Mouse (Mus musculus) inflammation-experienced regulatory T-cells, adult 6 months (primary cell): ENCODE results near the gene Elac2. TPM values are rescaled to one million over a fixed set of nuclear protein-coding genes. Genes with fewer than 3 reads are reported as not detected.
A peak's percentile ranks its signal among the peaks of the same experiment; 100 is the strongest.

Experiments
- ATAC-seq: one replicate; pipeline ENCODE4 v1.8.0; 2017
- polyA plus RNA-seq, 3 experiments: library from polyadenylated mRNA; unstranded; fragments of 100-300 nt; shearing (Covaris generic); gene quantifications; one replicate each; pipeline ENCODE4 v1.2.1; 2017

Elac2 gene
- 10 to 100 TPM in 2 of 3 experiments, 1 to 10 TPM in 1; 7.7 to 13.9 (median 10.2) TPM for polyA plus RNA-seq

DNA sequence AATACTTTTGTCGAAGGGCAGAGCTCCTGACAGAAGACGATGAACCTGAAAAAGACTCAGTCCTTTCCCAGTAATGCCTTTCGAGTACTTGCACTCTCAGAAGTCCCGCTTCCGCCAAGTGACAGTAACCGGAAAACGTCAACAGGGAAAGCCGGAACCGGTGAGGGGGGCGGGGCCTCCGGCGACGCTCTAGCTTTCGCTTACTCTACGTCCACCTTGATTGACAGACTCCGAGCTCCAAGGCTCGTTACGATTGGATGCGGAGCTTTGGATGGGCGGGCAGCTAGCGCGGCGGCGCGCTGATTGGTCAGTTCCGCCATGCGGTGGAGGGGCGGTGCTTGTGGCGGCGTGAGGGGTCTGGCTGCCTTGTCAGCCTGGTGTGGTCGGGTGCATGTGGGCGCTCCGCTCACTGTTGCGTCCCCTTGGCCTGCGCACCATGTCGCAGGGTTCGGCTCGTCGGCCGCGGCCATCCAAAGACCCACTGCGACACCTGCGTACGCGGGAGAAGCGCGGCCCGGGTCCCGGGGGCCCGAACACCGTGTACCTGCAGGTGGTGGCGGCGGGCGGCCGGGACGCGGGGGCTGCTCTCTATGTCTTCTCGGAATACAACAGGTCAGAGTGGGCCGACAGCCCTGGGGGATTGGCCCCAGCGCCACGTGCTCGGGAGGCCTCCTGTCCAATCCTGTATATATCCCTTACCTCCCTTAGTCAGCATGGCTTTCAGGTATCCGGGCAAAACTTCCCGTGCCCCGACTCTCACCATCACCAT, at the start of gene Elac2:
TSS of gene Elac2 (plus strand) at position 319 of the 769 bp plus-strand sequence.
- peak; percentile 100 for ATAC-seq

DNA sequence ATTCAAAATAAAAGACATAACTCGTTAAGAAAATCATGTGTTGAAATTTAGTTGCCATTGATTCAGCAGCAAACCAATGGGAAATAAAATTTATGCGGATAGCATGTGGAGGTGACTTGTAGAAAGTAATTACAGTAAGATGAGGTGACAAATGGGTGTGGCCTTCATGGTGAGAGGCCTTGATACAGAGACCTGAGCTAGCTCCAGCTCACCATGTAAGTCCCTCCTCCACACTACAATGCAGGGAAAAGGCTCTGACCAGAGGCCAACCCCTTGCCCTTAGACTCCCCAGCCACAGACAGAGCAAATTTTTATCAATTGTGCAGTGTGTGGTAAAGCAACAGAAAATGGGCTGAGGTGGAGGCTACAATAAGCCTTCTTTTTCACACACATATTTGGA, 49.7 kb upstream of the Elac2 start:
- ATAC-seq, result no peak

DNA sequence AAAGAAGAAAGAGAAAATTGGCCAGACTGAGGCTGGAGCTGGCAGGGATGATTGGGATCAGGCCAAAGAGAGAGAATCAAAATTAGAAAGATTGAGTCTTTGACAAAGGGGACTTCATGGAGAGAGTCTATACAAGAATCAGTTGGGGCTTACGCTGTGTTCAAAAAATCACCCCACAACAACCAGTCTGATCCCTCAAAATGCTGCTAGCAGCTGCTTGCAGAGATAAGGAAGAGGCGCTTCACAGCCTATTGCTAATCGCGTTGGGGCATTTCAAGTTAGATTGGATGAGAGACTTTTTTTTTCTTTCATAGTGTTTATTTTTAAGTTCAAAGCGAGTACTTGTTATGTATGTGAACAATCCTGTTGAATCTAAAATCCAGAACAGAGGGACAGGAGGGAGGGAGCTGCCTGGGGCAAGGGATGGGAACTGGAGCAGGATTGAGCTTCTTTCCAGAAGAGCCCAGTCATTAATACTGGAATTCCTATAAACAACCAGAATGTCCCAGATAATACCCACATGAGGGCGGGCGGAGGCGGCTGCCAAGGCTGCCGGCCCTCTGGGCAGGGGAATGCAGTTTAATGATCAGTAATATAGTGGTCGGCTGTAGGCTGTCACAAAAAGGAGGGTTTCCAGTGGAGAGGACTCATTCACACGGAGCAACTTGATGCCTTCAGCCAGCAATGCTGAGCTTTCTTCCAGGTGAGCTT, 47.6 kb upstream of the Elac2 start:
- ATAC-seq, result no peak

DNA sequence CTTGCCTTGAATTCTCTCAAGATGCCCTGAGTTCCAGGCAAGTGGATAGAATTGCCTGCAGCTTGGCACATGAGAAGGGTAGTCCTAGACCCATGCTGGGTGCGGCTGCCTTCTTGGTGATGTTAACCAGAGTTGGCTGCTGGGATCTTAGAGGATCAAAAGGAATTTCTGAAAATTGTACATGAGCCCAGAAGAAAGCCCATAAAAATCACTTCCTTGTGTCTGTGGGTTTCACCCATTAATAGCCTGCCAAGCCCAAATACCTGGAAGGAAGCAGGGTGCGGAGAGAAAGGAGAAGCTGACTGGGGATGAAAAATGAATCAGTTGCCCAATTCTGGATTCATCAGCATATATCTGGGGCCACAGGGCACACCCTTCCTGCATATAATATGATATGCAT, 41.6 kb upstream of the Elac2 start:
- no peak for ATAC-seq

DNA sequence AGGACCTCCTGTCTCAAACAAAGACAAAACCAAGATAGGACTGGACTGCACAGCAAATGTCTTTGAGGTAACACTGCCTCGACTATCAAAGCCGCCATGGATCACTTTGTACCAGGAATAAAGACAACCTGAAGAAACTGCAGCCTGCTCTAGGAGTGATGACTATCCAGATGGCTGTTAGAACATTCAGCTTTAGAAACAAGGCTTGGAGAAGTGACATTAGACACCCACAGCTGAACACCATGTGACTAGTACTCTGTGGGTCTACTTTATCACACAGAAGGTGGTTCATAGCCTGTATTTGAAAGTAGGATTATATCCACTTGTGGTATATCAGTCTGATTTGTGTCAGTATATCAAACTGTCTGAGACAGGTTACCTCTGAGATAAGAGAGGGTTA, 37.6 kb upstream of the Elac2 start:
- ATAC-seq, result no peak

DNA sequence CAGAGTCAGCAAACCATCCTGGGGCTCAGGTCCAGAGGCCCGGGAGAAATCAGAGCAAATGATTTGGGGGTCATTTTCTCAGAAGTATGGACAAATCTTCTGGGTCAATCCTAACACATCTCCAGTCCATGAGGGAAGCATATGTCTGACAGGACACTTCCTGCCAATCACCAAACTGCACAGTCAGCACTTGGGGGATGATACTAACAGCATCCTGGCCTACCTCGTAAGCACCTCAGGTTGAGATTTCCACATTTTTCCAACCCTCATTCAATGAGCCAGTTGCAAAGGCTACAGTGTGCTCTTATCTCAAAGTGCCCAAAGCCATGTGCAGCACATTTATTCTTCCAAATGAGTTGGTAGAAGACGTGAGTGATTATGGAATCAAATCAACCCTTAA, 29.1 kb upstream of the Elac2 start:
- ATAC-seq, result no peak

DNA sequence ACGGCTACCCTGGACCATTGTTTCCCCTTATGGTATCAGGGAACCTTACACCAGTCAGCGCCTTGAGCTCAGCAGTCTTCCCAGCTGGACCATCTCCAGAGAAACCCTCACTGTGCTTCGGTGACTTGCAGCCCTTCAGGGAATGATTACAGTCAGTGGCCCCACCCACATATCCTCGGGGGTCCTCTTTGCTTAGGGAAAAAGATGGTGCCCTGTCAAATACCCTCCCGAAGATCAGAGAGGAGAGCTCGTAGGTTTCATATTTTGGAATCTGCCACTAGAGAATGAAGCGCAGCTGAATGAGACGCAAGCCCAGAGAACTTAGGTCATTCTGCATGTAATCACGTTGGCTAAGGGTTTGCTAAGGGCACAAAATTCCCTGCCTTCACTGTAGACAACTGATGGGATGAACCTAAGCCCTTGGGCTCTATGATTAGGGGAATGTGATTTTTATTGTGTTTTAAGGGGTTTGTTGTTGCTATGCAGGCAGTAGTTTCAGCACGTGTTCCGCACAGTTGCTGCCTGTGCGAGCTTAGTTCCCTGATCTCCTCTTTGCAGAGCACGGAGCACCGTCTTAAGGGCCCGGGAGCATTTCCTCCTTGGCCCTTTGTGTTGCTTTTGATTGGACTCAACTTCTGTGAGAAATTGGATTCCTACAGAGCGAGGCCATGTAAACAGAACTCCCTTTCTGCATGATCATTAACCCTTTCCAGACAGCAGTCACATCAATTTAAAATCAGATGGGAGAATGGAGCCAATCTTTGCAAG, 21.7 kb upstream of the Elac2 start:
- ATAC-seq, result no peak

DNA sequence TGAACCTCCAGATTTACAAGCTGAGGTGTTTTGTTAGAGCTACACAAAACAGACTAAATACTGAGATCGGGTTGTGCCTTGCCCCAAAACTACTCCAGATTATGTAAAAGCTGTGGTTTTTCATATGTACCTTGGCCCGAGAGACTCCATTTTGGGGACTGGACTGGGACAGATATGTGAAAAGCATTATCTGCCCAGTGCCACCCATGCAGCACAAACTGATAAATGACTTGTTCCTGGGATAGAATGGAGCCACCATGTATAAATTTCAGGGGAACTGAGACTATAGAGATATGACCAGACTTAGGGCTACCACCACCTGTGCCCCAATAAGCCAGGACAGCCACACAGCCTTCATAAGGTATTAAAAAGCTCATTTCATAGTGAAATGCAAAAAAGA, 16.2 kb upstream of the Elac2 start:
- no peak for ATAC-seq

DNA sequence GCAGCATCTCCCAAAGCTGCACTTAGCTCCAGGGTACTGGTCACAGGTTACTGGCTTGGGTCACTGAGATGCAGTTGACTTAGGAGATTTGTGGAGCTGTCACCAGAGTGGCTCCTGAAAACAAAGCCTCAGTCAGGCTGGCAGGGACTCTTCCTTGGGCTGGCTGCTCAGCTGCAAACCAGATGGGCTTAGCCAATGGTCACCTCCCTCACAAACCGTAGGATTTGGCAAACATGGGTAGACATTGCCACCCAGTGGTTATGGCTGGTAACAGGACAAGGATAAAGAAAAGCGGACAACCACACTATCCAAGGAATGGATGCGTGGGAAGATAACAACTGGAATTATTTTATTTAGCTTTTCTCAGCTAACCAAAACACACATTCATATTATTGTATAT, 10.3 kb upstream of the Elac2 start:
- ATAC-seq, result no peak

DNA sequence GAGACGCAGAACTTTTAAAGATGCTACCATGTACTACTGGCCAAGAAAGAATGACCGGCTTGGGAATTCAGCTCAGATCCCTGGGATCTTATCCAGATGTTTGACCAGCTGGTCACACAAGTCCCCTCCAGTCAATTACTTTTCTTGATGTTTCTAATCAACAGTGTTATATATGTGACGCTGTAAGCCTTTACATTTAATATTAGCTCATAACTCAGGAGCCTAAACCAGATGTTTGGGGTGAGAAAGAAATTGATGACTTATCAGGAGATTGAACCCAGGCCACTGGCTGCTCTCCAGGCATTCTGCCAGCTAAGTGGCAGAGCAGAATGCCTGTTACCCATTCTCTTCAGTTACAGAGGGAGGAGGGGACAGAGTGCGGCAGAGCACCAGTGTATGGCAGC, 9.9 kb upstream of the Elac2 start:
- no peak for ATAC-seq

DNA sequence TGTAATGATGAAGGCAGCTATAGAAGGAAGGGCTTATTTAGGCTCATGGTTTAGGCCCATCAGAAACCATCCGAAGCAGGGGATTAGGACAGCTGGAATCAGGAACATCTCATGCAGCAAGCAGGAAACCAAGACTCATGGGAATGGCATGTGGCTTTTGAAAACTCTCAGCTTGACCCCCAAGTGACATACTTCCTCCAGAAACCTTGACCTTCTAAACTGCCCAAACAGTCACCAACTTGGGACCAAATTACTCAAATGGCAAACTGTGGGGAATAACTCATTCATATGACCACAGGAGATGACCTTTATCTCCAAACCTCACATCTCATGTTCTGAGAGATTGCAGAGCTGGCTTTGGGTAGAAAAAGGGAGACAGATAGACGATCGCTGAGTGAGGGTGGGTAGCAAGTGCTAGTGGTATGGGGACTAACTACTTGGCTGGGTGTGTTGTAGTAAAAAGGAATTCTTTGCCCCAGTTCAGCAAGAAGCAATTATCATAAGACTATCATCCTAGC, 7.3 kb upstream of the Elac2 start:
- no peak for ATAC-seq

DNA sequence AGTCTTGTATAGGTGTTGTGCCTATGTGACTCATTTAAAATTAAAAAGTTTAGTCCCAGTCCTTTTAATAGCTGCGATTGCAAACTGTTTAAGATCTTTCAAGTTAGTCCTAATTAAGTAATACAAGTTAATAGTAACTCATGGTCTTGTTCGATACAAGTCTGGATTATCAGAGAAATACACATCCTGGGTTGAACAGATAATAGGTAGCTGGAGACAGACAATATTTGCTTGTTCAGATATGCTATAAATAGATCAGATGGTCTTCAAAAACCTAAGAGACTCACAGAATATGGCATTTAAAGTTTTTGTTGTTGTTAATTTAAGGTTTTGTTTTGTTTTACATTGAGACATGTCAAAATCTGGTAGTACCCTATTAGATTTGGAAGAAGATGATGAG, 6.4 kb upstream of the Elac2 start:
- no peak for ATAC-seq

DNA sequence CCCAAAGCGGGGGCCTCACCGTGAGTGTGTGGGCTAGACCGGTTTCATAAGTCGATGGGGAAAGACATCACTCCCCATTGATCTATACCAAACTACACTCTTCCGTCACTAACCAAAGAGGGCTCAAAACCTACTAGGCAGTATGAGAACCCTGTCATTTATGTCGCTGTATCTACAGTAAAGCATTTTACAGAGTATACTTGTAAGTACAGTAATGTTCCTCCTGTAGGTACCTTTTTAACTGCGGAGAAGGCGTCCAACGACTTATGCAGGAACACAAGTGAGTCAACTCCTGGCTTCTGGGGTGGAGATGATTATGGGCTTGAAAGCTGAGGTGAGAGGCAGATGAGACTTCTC, 629 bp downstream of the Elac2 start:
- ATAC-seq, result no peak

DNA sequence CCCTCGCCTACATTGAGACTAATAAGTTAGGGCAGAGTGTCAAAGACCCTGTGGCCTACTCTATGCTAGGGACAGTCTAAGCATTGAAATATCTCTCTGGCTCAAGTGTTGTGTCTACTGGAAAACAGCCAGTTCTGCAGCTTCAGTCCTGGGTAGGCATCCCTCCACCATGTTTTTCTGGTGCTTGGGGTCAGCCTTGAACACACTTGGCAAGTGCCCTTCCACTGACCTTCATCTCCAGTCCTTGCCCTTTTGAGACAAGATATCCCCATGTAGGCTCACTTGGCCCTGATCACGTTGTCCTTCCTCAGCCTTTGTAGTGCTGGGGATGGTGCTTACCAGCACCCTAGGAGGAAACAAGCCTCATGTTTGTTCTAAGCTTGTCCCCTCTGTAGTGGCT, 9.7 kb downstream of the Elac2 start:
- no peak for ATAC-seq

DNA sequence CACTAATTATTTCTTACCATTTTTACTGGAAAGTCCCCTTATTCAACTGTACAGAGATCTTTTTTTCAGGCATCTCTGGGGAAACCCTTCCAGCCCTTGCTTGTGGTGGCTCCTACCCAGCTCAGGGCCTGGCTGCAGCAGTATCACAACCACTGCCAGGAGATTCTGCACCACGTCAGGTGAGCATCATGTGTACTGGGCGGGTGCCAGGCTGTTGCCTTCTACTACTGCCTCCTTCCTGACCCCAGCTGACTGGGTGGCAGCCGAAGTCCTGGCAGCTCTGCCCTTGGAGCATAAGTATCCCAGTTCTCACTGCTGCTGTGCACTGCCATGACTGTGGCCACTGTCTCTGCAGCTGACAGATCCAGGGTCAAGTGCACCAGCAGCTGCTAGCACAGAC, 19.6 kb downstream of the Elac2 start:
- no peak for ATAC-seq

DNA sequence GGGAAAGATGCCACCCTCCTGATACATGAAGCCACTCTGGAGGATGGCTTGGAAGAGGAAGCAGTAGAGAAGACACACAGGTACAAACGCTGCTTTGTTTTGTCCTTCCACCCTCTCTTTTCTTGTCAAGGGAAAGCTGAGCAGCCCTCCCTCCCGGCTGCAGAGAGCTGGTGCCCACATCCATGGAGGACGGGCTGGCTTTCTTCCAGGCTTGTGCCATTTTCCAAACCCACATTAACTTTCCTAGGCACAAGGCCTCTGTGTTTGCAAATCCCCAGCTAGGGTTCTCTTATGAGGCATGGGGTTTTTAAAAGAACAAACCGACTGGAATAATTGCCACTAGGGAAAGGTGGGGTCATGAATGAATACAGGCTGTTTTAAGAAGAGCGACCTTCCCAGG, 20.8 kb downstream of the Elac2 start:
- no peak for ATAC-seq

DNA sequence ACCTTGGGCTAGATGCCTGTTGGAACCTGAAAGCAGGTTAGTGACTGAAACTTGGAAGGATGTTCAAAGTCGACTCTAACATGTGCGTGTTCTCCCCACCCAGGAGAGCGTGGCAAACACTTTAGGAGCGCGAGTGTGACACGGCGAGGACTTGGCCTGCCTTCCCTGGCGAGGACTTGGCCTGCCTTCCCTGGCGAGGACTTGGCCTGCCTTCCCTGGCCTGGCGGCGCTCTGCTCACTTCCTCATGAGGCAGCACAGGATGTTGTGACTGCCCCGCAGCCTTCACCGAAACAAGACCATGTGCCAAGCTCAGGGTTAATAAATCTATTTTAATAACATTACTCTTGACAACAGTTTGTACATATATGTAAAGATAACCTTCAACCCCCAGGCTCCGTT, 22.9 kb downstream of the Elac2 start:
- ATAC-seq, result no peak

DNA sequence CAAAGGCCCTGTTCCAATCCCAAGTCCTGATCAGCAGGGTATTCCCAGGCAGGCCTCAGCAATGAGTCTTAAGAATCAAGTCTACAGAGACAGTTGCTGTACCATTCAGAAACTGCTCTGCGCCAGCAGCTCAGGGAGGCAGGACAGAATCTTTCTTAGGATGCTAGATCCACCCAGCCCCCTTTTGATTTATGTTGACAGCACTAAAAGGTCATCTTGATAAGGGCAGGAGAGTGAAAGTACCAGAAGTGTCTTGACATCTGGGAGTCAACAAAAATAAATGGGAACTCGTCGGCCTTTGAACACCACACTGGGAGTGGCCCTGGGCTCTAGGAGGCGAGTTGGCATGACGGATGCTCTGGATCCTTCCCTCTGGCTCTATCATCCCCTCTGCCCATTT, 24.8 kb downstream of the Elac2 start:
- ATAC-seq, result no peak

DNA sequence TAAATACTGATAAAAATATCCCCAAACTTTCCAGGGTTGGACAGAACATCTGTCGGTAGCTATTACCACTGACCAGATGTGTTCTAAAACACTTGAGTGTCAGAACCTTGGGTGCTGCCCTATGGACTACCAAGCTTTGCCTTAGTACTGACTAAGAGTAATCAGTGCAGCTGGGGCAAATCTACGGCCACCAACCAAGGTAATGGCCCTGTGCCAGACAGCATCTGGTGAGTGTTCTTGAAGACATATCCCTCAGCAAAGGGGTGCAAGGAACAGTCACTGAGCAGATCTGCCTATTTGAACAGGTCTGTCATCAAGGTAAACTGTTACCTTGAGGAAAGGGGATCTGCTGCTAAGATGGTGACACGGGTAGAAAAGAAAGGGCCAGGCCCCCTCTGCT, 26.0 kb downstream of the Elac2 start:
- no peak for ATAC-seq

DNA sequence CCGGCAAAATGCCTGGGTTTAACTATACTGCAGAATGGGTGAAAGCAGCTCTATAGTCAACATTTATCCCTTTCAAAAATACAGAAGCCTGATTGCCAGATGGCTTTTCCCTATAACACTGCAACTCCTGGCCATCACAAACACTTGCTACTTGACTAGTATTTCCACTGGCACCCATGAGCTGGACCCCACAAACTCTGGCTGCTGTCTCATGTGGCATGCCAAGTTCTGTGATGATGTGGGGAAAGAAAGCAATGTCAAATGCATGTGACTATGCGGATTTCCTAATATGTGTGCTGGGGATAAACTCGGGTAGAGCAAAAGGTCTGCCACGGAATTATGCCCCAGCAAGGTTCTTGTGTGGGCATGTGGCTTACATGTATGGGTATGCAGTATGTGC, 27.2 kb downstream of the Elac2 start:
- no peak for ATAC-seq

DNA sequence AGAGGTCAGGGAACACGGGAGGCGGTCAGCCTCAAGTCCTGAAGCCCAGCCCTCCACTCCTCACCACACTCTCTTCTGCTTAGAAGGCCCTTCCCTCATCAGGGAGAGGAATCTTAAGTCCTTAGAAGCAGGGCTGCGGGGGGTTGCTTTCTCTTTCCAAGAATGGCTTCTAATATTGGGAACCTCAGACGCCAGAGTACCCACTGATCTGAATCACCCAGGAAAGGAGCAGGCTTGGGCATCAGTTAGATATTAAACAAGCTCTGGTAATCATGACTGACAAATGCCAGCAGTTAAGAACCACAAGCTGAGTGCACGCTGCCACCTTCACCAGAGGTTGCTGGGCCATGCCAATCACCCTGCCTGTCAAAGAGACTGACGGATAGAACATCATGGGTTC, 35.1 kb downstream of the Elac2 start:
- no peak for ATAC-seq

DNA sequence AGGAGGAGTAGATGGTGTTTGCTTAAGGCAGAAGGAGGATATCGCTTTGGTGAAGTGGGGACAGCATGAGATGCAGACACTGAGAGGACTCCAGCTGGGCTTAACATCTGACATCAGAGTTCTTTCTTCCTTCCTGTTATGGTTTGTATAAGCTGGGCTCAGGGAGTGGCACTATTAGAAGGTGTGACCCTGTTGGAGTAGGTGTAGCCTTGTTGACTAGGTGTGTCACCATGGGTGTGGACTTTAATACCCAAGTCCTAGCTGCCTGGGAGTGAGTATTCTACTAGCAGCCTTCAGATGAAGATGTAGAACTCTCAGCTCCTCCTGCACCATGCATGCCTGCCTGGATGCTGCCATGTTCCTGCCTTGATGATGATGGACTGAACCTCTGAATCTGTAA, 37.9 kb downstream of the Elac2 start:
- no peak for ATAC-seq

DNA sequence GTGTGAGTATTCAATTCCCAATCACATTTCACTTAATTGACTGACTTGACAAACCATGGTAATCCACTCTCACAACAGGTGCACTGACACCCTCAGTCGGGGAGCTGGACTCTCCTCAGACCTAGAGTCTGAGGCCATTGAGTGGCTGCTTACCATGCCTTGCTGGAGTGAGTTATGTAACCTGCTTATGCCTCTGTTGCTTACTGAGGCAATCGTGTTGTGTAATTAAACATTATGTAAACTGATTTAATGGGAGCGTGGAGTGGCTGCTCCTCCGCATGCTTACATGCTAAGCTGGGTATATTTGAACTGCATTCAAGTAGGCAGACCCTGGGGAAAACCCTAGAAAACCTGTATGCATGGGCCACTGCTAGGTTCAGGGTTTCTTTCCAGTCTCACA, 41.9 kb downstream of the Elac2 start:
- ATAC-seq, result no peak

DNA sequence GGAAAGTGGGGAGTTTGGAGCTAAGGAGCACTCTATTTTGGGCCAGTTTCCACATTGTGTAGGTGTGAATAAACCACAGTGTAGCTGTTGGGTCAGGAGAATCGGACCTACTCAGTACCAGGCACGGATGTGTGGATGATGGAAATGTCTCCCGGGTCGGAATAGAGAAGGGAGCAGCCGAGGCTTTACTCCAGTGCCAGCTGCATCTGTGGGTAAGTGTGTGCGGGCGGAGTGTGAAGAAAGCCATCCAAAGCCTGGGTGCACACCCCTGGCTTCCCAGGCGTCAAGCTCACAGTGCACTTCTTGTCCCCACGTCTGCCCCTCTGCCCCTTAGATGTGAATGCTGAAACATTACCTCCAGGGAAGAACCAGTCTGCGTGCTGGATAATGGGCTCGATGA, 43.9 kb downstream of the Elac2 start:
- ATAC-seq, result no peak
